In the genomic region with DNA sequence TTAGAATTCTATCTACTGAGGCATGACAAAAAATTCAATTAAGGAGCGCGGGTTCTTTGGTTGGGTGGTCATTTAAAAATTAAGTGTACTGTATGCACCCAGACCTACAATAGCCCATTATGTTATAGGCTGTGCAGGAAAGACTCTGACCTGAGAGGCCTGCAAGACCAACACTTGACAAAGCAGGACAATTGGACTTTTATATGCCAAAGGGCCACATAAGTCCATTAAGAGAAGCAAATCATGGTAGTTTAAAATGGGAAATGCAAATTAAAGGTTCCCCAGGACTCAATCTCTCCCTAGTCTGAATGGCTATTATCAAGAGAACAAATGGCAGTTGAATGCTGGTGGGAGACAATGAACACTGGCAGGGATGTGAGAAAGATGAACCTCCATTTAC, we compare ENCODE assay signal across 16 mouse cellular contexts. TPM values are rescaled to one million over a fixed set of nuclear protein-coding genes. Genes with fewer than 3 reads are reported as not detected.
"Had no signal": no experiment of that assay in that cellular context is flagged by ENCODE, and none has a peak within 500 bp of the region (broad histone marks: within the 10 kb centered on the region; RNA-seq: fewer than 3 reads in every experiment).

No protein-coding gene starts in this region.

- H3K4me2 ChIP-seq: limb, embryonic 15.5 days; liver, embryonic 12.5 days; lung, embryonic 14.5 days; neural tube, embryonic 15.5 days had no signal

- H3K4me1 ChIP-seq: limb, embryonic 15.5 days; liver, embryonic 12.5 days; neural tube, embryonic 15.5 days had no signal

- H3K27me3 ChIP-seq: limb, embryonic 15.5 days; liver, embryonic 12.5 days; neural tube, embryonic 15.5 days had no signal

- H3K4me3 ChIP-seq: limb, embryonic 15.5 days; liver, embryonic 12.5 days; midbrain, embryonic 10.5 days; myocyte; neural tube, embryonic 15.5 days had no signal

- H3K9ac ChIP-seq: limb, embryonic 15.5 days; liver, embryonic 12.5 days; lung, embryonic 14.5 days; neural tube, embryonic 15.5 days had no signal

- H3K9me3 ChIP-seq: limb, embryonic 15.5 days; liver, embryonic 12.5 days; midbrain, embryonic 10.5 days; neural tube, embryonic 15.5 days had no signal

- H3K36me3 ChIP-seq: limb, embryonic 15.5 days; liver, embryonic 12.5 days; midbrain, embryonic 10.5 days; neural tube, embryonic 15.5 days had no signal

- H3K27ac ChIP-seq: limb, embryonic 15.5 days; liver, embryonic 12.5 days; midbrain, embryonic 10.5 days; neural tube, embryonic 15.5 days had no signal

- DNase-seq: kidney, adult 9 months; layer of hippocampus, postnatal 36 days; lung, embryonic 14.5 days; lung, postnatal 10 days; lung, postnatal 4 days; right cerebral cortex, postnatal 4 days; spleen, adult 18-20 months; thymus, adult 18-20 months; thymus, postnatal 14 days had no signal

- ATAC-seq: liver, embryonic 12.5 days had no signal

RNA-seq across cellular contexts. Expression of gene Lrrtm1, which starts 53.9 kb away (rescaled TPM):
- total RNA-seq: megakaryocyte, adult 5-6 weeks had no signal
- polyA plus RNA-seq: liver, embryonic 16.5 days; myocyte had no signal
